Mouse (Mus musculus) E14TG2a.4 (cell line): ENCODE results near the gene Lrrc8e.

ENCODE experiments used
- H3K27me3 ChIP-seq: 2 replicates; pipeline ENCODE4 v1.6.1; 2014; ENCODE audit warnings: low read length, control low read depth; ENCODE audit not compliant: insufficient read depth
- H3K36me3 ChIP-seq: 2 replicates; pipeline ENCODE4 v1.6.1; 2014; ENCODE audit warnings: low read length, control low read depth; ENCODE audit not compliant: insufficient read depth
- H3K4me1 ChIP-seq: replicated peaks from 2 replicates; pipeline ENCODE4 v1.6.1; 2014; ENCODE audit warnings: low read depth, low read length, control low read depth
- H3K4me3 ChIP-seq: replicated peaks from 2 replicates; pipeline ENCODE4 v1.5.1; 2014; ENCODE audit warnings: mild to moderate bottlenecking, low read length
- H3K9me3 ChIP-seq: 2 replicates; pipeline ENCODE4 v1.6.1; 2014; ENCODE audit warnings: low read length, control low read depth
- CTCF ChIP-seq: conservative IDR thresholded peaks from 2 replicates; pipeline ENCODE4 v1.5.1; 2014; ENCODE audit warnings: low read length
- NANOG ChIP-seq: IDR thresholded peaks from 2 replicates; pipeline ENCODE4 v1.6.1; 2014; ENCODE audit warnings: borderline replicate concordance, low read length, mixed read lengths
- POU5F1 ChIP-seq: IDR thresholded peaks from 2 replicates; pipeline ENCODE4 v1.6.1; 2014; ENCODE audit warnings: low read length, borderline replicate concordance

Gene Lrrc8e

DNA sequence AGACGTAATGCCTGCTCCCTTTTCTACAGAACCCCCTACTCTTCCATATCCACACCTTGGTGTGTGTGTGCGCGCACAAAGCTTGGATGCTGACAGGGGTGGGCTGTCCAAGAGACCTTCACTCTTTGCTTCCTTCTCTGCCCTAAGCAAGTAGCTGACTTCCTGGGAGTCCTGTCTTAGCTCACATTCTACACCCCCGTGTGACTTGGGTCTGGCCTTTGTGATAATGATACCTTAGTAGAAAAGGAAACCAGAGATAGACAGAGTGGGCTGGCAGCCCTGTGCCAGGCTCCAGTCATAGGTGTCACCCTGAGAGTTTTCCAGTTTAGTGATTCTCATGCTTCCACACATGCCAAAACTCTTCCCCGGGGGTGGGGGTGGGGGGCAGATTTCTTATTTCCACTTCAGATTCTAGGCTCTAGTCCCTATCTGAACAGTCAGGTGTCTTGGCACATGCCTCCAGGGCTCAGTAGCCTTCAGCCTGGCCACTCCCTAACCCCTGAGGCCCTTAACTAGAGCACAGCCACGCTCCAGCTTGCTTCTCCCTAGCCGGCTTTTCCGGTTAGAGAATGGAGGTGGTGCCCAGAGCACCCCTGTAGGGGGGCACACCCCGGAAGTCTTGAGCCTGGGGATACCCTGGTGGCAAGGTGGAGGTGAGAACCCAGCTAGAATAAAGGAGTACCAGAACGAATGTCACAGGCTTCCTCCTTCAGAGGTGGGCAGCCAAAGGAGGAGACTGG lies 4.2 kb downstream of the Lrrc8e start:
- peaks cover 32% of the 10 kb centered on the region for H3K4me1 ChIP-seq
- H3K9me3 ChIP-seq = no peaks in the 10 kb centered on the region
- no peak overlapping the region for H3K4me3 ChIP-seq
- no peak for TF ChIP-seq CTCF
- no peak for TF ChIP-seq NANOG
- no peak for TF ChIP-seq POU5F1
- peaks cover 78% of the 10 kb centered on the region for H3K27me3 ChIP-seq
- no peaks in the 10 kb centered on the region for H3K36me3 ChIP-seq

DNA sequence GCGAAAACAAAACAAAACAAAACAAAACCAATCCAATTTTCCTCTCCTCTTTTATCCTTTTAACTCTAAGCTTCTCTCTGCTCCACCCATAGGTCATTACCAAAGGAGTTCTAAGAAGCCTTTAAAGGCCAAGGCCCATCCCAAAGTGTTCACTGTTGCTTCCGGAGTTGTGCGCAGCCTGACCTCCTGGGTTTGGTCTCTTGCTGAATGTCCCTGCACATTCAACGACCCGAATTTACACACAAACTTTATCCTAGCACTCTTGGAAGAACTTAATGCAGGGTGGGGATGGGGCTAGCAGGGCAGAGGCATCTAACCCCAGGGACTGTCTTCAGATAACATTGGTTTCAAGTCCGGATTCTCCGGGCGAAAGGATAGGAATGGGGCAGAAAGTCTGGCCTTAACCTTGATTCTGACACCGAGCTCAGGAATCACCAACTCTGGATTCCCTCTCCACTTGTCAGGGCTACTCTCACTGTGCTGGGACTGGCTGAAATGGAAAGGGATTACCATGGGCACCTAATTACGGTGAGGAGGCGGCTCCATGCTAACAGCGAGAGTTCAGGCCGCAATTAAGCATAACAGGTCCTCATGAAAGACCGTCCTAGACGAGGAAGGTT lies 11.3 kb downstream of the Lrrc8e start:
- Histone ChIP-seq H3K4me3 (peak overlapping the region; percentile 88), H3K27me3 (peaks cover 26% of the 10 kb centered on the region), H3K9me3 (no peaks in the 10 kb centered on the region), H3K4me1 (peaks cover 43% of the 10 kb centered on the region), H3K36me3 (peaks cover 35% of the 10 kb centered on the region)
- no peak for TF ChIP-seq CTCF
- TF ChIP-seq NANOG = no peak
- TF ChIP-seq POU5F1 = no peak

DNA sequence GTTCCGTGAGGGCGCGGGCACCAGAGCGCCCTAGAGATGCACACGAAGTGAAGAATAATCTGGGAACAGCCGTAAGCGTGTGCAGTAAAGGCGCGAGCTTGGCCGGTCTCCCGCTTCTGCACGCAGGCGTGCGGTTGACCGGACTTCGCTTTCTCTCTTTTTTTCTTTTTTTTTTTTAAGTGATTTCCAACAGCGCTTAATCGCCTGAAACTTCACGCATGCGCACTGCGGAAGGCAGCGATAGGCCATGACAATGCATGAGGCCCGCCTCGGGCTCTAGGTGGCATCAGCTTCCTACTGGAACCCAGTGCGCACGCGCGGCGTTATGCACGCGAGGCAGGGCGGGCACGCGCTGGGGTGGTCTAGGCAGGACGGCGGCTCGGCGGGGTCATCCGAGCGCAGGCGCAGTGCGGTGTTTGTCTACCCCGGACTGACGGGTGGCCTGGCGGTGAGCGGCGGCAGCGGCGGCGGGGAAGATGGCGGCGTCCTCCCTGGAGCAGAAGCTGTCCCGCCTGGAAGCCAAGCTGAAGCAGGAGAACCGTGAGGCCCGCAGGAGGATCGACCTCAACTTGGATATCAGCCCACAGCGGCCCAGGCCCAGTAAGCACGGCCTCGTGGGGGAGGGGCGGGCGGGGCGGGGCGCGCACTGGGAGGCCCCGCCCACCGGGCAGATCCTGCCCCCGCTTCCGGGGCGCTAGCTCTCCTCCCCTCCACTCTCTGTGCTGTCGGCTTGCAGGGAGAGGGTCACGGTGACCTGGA lies 12.0 kb downstream of the Lrrc8e start, which contains the start of the genes Map2k7 and Gm49320:
Gene Map2k7, plus strand, starts transcription at position 307 of the 759 bp plus-strand sequence.
Gene Gm49320, plus strand, starts transcription at position 432 of the 759 bp plus-strand sequence.
- TF ChIP-seq CTCF (no peak), POU5F1 (no peak), NANOG (no peak)
- peaks cover 26% of the 10 kb centered on the region for H3K27me3 ChIP-seq
- H3K4me1 ChIP-seq = peaks cover 47% of the 10 kb centered on the region
- peaks cover 42% of the 10 kb centered on the region for H3K36me3 ChIP-seq
- H3K4me3 ChIP-seq = peak within 1 kb of the TSS; percentile 88
- no peaks in the 10 kb centered on the region for H3K9me3 ChIP-seq

DNA sequence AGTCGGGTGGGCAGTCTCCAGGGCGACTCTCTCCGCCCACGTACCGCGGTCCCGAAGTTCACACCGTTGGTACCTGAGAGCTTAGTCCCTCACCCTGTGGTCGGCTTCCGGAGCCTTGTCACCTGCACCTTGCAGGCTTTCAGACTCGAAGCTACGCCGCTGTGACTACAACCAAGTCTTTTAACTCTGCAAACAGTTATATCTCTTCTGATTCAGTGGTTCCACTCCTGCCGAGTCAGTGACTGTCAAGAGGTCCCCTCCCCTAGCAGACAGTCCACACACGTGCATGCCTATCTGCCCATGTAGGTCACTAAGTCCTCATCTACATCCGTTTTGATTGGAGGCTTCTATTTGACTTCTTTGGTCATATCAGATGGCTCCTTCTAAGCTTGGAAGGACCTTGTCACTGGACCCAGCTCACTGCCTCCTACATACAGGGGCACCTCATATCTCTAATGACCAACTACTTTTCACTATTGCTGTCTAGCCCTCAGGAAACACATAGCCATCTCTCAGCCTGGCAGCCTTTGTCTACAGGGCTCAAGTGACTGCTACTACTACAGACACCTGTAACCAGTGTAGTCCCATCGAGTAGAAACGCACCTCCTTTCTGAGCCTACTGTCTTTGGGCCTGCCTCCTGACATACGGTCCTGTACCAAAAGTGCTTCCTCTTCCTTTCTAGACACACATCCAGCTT lies 12.7 kb downstream of the Lrrc8e start:
- H3K27me3 ChIP-seq = peaks cover 19% of the 10 kb centered on the region
- H3K4me3 ChIP-seq = peak overlapping the region; percentile 88
- no peaks in the 10 kb centered on the region for H3K9me3 ChIP-seq
- TF ChIP-seq POU5F1 (no peak), NANOG (no peak), CTCF (no peak)
- H3K36me3 ChIP-seq = peaks cover 49% of the 10 kb centered on the region
- peaks cover 47% of the 10 kb centered on the region for H3K4me1 ChIP-seq

DNA sequence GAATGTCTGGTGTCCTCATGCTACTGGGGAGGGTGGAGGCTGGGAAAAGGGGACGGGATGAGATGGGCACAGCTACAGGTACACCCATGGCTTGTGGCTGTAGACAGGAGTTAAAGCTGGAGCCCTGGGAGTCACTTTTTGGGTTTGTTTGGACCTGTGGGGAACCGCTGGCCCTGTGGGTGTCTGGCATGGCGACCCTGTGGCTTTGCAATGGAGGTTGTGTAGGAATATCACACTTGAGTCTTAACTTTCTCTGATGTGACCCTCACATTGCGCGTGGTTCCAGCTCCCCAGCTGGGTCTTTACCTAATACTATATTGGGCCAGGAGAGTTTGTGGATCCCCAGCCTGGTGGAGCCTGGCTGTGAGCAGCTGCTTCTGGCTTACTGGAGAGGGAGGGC lies 18.4 kb downstream of the Lrrc8e start:
- Histone ChIP-seq H3K4me3 (no peak overlapping the region), H3K36me3 (peaks cover 79% of the 10 kb centered on the region), H3K4me1 (peaks cover 61% of the 10 kb centered on the region), H3K9me3 (no peaks in the 10 kb centered on the region), H3K27me3 (peaks cover 10% of the 10 kb centered on the region)
- TF ChIP-seq POU5F1 (no peak), NANOG (no peak), CTCF (no peak)

DNA sequence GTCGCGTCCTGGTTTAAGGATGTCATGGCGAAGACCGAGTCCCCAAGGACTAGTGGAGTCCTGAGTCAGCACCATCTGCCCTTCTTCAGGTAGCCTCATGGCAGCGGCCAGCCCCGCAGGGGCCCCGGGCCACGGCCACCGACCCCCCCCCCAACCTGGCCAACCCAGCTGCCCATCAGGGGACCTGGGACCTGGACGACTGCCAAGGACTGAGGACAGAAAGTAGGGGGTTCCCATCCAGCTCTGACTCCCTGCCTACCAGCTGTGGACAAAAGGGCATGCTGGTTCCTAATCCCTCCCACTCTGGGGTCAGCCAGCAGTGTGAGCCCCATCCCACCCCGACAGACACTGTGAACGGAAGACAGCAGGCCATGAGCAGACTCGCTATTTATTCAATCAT lies 19.1 kb downstream of the Lrrc8e start:
- Histone ChIP-seq H3K9me3 (no peaks in the 10 kb centered on the region), H3K4me3 (no peak overlapping the region)
- no peak for TF ChIP-seq CTCF
- TF ChIP-seq NANOG = no peak
- no peak for TF ChIP-seq POU5F1

DNA sequence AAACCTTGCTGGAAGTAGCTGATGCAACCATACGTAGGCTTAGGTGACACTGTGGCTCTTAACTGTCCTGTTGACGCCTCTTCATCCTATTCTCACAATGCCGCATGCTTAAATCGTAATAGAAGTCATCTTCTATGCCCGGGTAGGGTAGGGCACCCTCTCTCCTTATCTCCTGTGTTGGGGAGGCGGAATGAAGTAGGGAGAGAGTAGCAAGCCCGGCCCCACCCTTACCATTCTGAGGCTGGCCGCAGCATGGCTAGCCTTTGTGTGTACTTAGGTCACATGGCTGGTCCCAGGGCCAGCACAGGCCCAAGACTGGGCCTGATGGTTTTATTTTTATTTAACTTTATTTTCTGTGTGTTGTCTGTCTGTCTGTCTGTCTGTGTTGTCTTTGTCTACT lies 20.6 kb downstream of the Lrrc8e start:
- Histone ChIP-seq H3K4me3 (no peak overlapping the region), H3K4me1 (peaks cover 72% of the 10 kb centered on the region), H3K36me3 (peaks cover 57% of the 10 kb centered on the region), H3K9me3 (no peaks in the 10 kb centered on the region), H3K27me3 (peaks cover 13% of the 10 kb centered on the region)
- TF ChIP-seq CTCF = no peak
- TF ChIP-seq NANOG = no peak
- TF ChIP-seq POU5F1 = no peak

More for the DNA sequence above, 19.1 kb downstream of the Lrrc8e start:
- Histone ChIP-seq H3K36me3 (peaks cover 72% of the 10 kb centered on the region), H3K4me1 (peaks cover 61% of the 10 kb centered on the region), H3K27me3 (peaks cover 13% of the 10 kb centered on the region)
